Mouse (Mus musculus): ENCODE measurements around the gene Robo4.

Gene Robo4

GRCm38 (mm10) chr9:37401802-37402201, at the start of gene Robo4:
TSS of gene Robo4 (plus strand) at chr9:37401897.
- DNase-seq = no peak

- no peak for DNase-seq
Measured at GRCm38 (mm10) chr9:37354485-37354884, 47.2 kb upstream of the Robo4 start.

GRCm38 (mm10) chr9:37358713-37359330, 42.9 kb upstream of the Robo4 start:
- no peak for DNase-seq

- no peak for DNase-seq
Measured at GRCm38 (mm10) chr9:37359331-37360220, 42.1 kb upstream of the Robo4 start.

- no peak for DNase-seq
Measured at GRCm38 (mm10) chr9:37362084-37362483, 39.6 kb upstream of the Robo4 start.

GRCm38 (mm10) chr9:37362881-37363280, 38.8 kb upstream of the Robo4 start:
- DNase-seq = no peak

GRCm38 (mm10) chr9:37363551-37363950, 38.1 kb upstream of the Robo4 start:
- no peak for DNase-seq

GRCm38 (mm10) chr9:37364392-37364791, 37.3 kb upstream of the Robo4 start:
- DNase-seq = no peak

GRCm38 (mm10) chr9:37365706-37366105, 36.0 kb upstream of the Robo4 start:
- DNase-seq = no peak

GRCm38 (mm10) chr9:37367301-37368080, 34.2 kb upstream of the Robo4 start, which contains the start of gene Hepacam:
TSS of gene Hepacam (plus strand) at chr9:37367351.
- no peak for DNase-seq

GRCm38 (mm10) chr9:37368081-37368830, 33.4 kb upstream of the Robo4 start:
- no peak for DNase-seq

- no peak for DNase-seq
Measured at GRCm38 (mm10) chr9:37368860-37369259, 32.8 kb upstream of the Robo4 start.

- no peak for DNase-seq
Measured at GRCm38 (mm10) chr9:37371232-37371801, 30.4 kb upstream of the Robo4 start.

GRCm38 (mm10) chr9:37375718-37376117, 26.0 kb upstream of the Robo4 start:
- no peak for DNase-seq

- DNase-seq = no peak
Measured at GRCm38 (mm10) chr9:37383161-37383560, 18.5 kb upstream of the Robo4 start.

- DNase-seq = peak; percentile 33
Measured at GRCm38 (mm10) chr9:37384284-37385182, 17.2 kb upstream of the Robo4 start.

- DNase-seq = no peak
Measured at GRCm38 (mm10) chr9:37390891-37391290, 10.8 kb upstream of the Robo4 start.

GRCm38 (mm10) chr9:37392071-37392470, 9.6 kb upstream of the Robo4 start:
- no peak for DNase-seq

GRCm38 (mm10) chr9:37393482-37394131, 8.1 kb upstream of the Robo4 start:
- no peak for DNase-seq

GRCm38 (mm10) chr9:37400585-37400984, 1.1 kb upstream of the Robo4 start:
- no peak for DNase-seq

GRCm38 (mm10) chr9:37402501-37402900, 804 bp downstream of the Robo4 start:
- DNase-seq = no peak
